Mouse (Mus musculus) forelimb bud, embryonic 11.5 days (tissue): ENCODE measurements around the gene Tmem39a.

ENCODE experiments used
- DNase-seq: peaks from one replicate; pipeline ENCODE4 v3.0.0-alpha.2; 2012; ENCODE audit warnings: low read depth, low spot score

Gene Tmem39a

DNA sequence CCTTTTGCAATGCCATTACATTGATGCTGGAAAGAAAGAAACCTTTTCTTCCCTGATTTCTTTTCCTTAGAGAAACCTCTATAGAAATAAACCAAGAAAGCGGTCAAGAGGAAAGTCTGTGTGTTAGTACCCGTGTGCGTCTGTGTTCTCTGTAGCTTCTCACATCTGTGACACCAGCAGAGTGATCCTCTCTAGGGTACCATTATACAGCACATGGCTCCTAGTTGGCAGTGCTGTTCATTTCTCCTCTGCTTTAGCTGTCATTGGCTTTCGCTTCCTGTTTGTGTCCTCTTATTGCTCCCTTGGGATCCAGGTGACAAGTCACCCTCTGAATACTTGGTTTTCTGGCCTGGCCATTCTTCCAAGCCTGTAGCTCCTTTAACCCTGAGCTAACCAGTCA, 29.1 kb downstream of the Tmem39a start:
- no peak for DNase-seq

DNA sequence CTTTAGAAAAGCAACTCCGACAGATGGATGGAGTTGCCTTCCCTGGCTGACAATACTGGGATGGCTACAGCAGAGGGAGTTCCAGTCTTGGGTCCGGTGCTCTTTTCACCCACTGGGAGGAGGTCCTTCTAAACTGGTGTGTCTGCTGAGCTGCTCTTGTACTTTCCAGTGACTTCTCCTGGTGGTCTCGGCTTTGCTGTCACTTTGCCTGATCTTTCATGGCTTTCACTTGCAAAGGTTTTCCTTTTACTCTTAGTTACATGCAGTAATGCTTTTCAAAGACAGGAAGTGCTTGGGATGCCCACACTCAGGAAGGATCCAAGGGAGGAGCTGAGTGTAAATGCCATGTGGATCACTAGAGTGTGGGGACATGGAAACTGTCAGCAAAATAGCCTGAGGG, 33.0 kb downstream of the Tmem39a start:
- no peak for DNase-seq

DNA sequence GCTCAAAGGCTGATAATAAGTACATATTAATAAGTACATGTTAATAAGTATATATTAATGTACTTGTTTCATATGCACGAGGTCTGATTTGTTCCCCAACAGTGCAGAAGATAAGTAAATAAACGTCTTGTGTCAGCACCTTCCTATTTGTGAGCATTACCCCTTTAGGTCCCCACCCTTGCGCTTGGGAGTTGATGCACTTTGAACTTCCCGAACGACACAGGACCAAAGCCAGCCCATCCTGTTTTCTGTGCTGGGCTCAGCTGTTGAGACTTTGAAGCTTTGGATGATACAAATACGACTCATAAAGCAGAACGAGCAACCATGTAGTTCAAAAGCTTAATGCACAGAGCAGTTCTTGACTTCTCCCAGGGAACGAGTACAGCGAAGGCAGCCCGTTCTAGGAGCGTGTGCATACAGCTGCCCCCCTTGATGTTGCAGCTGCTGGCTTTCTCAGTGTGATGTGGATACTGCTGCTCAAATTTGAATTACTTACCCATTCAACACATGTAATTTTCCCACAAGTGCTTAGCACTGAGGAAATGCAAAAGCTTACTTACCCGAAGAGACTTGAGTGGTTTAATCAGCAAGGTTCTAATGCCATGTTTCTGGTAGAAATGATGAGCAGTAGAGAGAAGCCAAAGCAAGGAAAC, 33.7 kb downstream of the Tmem39a start:
- no peak for DNase-seq

DNA sequence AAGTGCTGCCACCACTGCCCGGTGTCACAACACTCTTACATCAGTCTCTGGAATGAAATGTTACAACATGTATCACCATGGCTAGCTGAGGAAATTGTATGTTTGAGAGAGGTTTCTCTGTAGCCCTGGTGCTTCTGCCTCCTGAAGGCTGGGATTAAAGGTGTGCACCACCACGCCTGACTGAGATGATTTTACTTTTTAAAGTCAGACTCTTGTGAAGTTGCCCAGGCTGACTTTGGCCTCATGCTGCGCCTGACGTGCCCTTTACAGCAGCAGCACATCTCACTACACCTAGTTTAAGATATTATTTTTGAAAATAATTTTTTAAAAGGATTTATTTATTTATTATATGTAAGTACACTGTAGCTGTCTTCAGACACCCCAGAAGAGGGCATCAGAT, 34.4 kb downstream of the Tmem39a start:
- DNase-seq = no peak

DNA sequence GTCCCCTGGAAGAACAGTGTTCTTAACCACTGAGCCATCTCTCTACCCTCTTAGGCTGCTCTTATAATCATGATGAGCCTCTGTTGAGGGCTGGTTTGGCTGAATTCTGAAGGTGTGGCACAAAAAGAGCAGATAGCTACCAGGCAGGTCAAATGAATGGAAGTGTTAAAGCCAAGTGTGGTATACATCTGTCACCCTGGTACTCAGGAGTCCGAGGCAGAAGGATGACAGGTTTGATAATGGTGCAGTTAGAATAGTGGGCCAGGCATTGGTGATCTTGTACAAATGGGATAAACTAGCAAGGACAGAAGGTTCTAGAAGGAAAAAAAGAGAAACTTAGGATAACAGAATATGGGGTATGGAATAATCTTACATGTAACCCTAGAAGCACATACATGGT, 35.9 kb downstream of the Tmem39a start:
- no peak for DNase-seq

DNA sequence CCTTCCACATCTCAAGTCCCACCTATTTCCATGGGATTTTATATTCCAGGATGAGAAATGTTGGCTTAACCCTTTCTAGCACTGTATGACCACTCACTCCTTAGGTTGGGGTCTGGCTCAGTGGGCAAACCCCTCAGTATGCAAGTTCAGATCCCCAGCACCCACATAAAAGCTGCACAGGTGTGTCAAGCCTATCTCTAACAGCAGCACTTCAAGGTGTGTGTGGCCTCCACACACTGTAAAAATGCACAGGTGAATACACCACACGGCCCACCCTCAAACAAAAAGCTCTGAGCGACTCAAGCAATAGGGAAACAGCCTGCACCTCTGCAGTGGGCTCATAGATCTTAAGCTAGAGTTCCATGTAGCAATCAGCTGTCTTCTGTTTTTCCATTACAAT, 37.6 kb downstream of the Tmem39a start:
- no peak for DNase-seq

DNA sequence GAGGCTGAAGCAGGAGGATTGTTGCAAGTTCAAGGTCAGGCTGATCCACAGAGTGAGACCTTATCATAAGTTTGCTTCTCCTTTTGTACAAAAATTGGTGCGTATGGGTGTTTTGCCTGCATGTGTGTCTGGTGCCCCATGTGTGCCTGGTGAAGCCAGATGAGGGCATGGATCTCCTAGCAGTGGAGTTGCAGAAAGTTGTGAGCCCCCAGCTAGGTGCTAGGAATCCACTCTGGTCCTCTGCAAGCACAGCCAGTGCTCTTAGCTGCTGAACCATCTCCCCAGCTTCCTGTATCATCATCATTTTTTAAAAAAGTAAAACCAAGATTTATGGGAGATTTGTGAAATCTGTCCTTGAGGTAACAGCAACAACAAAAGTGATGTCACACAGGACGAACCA, 38.2 kb downstream of the Tmem39a start:
- DNase-seq = no peak

DNA sequence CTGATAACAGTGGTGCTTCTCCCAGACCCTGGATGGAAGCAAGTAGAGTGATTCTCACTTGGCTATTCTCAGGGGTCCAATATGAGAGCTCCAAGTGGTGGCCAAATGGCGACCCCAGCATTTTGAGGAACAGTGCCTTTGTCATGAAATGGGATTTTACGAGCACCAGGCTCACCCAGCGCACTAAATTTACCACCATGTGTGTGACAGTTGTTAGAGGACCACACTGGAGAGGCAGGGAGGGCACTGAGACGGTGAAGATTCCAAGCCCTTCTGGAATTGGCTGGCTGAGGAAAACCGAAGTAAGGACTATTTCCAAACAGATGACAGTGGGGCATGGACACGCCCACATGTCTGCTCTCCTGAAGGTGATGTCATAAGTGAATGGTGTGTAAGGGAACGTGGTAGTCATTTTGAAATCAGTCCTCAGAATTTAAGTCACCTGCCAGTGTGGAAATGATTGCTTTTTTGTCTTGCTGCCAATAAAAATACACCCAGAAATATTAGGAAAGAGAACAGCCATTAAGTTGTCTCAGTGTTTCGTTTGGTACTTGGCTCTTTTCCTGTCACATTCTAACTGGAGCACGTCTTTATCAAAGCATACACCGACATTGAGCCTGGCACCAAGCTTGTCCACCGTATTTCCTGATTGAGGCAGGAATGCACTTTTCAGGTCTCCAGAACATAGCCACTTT, 40.6 kb downstream of the Tmem39a start:
- no peak for DNase-seq

DNA sequence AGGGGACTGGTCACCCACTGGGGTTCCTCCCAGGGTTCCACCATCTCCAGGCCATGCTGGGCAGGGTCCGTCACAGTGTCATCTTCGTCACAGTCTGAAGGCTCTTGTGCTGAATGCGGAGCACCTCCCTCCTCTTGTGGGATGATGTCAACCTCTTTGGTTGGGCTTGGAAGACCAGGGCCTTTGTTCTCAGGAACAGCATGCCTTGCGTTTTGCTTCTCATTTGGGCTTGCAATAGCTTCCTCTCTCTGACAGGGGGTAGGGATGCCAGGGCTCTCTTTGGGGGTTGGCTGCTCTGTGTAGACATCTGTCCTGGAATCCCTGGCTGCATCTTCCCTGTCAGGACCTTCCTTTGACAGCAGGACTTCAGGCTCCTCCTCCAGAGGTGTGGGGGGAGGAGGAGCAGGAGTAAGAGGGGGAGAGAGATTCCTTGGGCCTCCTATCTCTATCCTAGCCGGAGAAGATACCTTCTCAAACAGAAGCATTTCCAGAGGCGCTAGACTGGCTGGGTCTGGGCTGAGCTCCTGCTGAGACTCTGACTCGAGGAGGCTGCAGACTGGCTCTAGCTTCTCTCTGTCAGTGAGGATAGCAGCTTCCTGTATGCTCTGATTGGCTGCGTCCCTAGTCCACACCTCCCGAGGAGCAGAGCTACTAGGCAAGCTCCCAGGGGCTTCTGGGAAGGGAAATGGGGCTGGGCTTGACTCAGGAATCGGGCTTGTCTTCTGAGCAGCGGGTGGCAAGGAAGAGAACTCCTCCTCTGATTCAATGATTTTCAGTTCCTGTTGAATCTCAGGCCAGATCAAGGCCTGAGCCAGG, 44.7 kb downstream of the Tmem39a start:
- no peak for DNase-seq

DNA sequence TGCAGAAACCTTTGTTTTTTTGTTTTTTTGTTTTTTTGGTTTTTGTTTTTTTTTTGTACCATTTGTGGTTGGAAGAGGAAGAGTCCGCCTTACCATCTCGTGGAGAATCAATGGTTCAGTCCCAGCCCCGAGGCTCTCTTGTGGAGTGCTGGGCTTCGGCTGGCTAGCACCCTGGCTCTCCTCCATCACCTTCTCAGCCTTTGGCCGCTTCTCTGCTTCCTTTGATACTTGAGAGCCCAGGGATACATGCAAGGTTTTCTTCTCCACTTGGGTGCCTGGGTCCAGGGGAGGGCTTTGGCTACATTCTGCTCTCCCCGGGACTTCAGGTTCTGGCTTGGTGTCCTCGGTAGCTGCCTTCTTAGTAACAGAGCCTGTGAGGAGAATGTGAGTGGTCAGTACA, 48.0 kb downstream of the Tmem39a start:
- DNase-seq = no peak

DNA sequence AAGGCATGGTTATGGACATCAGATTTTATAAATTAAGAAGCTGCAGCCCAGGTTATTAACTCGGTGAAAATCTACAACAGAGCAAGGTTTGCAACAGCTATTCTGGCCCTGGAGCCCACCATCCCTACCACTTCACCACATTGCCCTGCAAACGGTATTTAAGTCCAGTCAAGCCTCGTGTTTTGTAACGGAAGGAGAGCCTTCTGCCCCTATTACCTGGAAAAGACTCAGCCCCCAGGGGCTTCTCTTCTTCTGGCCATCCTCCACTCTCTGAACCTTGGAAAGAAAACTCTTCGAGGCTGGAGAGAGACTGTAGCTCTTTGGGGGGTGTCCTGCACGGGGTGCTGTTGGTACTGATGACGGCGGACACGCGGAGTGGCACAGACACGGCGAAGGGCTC, 50.2 kb downstream of the Tmem39a start:
- no peak for DNase-seq

DNA sequence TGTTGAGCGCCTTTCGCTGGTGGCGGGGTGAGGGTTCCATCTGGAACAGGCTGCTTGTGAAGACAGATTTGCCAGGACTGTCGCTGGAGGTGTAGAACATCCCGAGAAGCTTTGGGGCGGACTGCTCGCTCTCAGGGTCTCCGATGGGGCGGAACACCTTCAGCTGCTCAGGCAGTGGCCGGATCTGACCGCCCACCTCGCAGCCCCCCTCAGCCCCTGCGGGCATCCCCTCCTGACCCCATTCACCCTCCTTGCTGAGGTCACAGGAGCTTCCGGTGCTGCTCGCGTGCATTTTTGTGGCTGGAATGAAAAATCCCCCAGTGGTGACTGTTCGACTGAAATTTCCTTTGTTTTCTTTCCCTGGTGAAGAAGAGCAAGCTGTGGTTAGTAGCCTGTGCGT, 50.6 kb downstream of the Tmem39a start:
- no peak for DNase-seq

DNA sequence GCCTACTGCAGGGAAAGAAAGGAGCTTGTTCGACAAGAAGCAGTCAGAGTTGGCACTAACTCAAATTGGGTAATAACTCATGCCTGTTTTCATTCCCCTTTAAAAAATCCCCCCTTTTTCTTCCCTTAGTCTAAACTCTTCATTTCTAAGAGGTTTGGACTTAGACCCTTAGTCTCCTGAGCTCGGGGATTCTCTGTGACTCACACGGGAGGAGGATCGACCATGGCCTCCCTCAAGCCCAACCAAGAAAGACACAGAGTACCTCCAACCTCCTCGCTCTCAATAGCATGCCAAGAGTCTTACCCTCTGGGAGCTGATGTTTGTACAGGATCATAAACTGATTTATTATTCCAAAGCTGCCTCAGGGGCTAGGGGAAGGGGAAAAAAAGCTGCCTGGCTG, 54.1 kb downstream of the Tmem39a start:
- DNase-seq = no peak

DNA sequence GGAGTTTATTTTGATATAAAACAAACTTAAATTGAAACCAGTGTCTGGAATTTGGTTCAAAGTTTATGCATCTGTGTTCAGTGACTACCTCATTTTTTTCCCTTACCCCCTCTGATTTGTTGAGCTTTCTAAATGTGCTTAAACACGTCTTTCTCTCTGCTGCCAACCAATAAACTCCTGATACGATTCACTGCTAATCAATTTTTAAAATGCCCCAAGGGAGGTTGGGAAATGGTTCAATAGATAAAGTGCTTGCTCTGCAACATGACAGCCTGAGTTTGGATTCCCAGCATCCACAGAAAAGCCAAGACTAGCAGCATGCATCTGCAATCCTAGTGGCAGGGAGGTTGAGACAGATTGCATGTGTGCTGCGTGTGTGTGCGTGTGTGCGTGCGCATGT, 55.1 kb downstream of the Tmem39a start:
- no peak for DNase-seq

DNA sequence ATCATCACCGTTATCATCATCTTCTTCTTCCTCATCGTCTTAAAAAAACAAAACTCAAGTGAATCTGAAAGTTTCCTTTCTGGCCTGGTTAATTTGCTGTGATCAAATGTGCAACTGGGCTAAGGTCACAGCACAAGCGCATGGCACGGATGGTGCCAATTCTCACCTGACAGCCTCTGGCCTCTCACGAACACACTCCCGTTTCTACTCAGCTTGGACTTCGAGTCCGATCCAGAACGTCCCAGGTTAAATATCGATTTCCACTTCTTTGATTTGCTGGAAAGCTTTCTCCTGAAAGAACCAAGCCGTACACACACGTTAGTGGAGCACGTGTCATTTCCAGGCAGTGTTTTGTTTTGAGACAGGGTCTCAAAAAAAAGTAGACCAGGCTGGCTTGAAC, 59.5 kb downstream of the Tmem39a start:
- DNase-seq = no peak

DNA sequence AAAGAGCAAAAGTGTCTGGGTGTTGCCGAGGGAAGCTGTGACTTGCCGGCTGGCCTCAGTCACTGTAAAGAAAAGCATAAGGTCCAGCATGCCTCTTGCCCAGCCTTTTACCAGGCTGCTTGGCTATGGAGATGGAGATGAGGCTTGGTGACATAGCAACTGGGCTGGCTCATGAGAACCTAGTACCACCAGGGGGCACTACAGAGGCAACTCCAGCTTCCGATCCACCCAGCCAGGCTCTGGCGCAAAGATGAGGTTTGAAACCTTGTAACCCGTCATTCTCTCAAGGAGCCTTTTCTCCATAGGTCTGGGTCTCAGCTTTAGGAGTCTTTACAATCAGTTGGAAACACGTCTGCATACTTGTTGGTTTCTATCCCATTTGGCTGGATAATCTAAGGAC, 60.6 kb downstream of the Tmem39a start:
- DNase-seq = peak; percentile 72

DNA sequence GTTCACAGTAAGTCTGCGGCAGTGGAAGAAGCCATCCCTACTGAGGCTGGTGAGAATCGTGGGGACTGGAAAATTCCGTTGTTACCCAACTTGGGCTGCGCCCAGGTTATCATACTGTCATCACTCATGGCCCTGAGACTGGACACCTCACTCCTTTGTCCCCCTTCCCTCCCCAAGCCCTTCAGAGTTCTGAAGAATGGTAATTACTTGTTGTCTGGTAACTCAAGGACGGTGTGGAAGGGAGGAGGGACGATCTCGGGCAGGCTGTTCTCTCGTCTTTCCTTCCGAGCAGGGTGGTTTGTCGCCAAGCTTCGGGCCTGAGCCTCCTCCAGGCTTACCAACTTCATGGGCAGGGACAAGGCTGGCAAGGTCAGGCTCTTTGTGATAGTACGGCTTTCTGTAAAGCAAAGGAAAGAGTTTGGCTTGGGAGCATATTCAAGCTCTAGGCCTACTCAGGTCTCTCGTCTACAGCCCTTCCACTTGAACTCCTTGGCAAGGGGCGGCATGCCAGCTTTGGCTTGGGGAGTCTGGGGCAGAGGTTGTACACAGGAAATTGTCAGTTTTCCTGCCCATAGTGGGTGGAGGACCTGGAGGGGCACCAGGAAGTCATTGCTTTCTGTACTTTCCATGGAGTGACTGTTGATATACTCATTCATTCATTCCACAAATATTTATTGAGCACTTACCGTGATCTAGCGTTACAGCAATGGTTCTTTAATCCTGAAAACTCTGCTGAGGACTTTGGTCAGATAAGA, 62.4 kb downstream of the Tmem39a start:
- no peak for DNase-seq

DNA sequence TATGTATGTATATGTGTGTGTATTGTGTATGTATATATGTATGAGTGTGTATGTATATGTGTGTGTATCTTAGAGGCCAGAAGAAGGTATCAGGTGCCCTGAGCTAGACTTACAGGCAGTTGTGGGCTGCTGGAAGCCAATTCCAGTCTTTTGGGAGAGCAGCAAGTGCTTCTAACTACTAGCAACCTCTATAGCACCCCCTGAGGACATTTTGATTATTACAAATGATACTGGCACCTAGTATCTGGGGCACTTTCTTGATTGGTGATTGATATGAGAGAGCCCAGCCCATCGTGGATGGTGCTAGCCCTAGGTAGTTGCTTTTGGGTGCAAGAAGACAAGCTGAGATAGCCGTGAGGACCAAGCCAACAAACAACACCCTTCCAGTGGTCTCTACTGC, 63.8 kb downstream of the Tmem39a start:
- DNase-seq = no peak

DNA sequence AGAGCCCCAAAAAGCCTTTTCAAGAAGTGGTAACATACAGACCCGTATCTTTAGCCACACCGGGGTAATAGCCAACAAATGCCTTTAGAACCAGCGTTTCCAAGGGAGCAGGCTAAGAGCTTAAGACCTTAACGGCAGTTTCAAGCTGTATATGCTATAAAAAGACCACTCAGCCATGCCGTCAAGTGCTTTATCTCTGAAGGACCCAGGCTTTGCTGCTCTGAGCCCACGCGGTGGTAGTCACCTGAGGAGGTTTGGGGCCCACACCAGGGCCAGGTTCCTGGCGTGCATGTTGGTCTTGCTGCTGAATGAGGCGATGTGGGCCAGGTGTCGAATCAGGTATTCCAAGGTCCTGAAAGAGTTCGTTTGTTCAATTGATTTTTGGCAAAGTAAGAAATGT, 65.8 kb downstream of the Tmem39a start:
- DNase-seq = no peak

DNA sequence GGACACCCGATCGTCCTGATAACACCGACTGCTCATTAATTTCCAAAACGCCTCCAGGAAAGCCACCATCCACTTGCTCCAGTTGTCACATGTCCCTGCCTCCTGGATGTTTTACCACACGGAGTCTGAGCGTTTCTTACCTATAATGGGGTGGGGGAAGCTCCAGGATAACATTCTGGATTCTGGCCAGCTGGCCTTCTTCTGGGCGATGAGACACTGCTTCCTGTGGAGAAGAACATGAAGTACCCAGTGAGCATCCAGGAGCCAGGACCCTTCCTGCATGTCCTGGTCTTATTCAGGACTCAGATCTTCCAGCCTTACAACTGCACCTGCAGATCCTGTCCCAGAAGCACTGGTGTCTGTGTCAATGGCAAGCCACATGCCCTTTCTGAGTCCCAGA, 66.9 kb downstream of the Tmem39a start:
- DNase-seq = no peak

DNA sequence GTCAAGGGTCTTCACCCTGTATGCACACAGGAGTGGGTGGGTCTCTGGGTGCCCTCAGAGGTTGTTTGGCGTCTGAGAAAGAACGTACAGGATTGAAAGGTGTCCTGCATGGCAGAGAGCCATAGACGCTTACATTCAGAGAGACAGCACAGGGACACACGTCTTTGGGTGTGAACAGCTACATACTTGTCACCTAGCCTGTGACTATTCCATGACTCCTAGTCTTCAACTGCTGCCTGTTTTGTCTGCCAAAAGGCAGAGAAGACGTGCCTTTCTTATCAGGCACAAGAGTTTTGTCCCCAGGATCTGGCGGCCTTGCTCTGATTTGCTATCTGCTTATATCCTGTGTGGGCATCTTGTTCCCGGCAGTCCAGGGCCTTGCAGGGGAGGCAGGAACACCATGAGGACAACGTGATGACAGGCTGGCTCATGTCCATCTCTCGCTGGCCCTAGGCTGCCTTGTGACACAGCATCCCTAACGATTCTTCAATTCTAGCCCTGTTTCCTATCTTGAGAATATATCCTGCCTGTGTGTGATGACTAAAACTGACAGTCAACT, 67.4 kb downstream of the Tmem39a start:
- DNase-seq = no peak

DNA sequence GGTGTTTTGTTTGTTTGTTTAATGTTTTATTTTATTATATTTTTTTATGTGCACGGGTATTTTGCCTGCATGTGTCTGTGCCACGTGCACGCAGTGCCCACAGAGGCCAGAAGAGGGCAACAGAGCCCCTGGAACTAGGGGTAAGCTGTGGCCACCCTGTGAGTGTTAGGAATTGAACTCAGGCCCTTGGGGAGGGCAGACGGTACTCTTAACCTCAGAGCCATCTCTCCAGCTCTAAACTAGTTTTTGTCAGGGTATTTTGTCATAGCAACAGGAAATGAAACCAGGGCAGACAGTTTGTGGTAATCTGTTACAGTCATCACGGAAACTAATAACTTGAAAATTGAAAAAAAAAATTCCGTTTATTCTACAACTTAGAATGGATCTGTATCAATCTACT, 73.6 kb downstream of the Tmem39a start:
- peak; percentile 25 for DNase-seq
